Mouse (Mus musculus): ENCODE results near the gene Ffar3. TPM values are rescaled to one million over a fixed set of nuclear protein-coding genes. Genes with fewer than 3 reads are reported as not detected.

Gene Ffar3
- polyA plus RNA-seq, 1 experiment from 2014 or later, result not detected

- Histone ChIP-seq H3K36me3 (ENCODE audit: control insufficient read depth, insufficient read depth, low read length) (no peaks in the 10 kb centered on the region), H3K9ac (ENCODE audit: low read length) (no peak overlapping the region), H3K9me3 (ENCODE audit: control insufficient read depth, low read length) (no peaks in the 10 kb centered on the region), H3K27ac (ENCODE audit: low read depth, low read length) (no peak overlapping the region), H3K4me1 (ENCODE audit: control insufficient read depth, insufficient read depth, low read length) (no peaks in the 10 kb centered on the region), H3K4me3 (ENCODE audit: low read depth, low read length) (no peak overlapping the region), H3K27me3 (ENCODE audit: control insufficient read depth, insufficient read depth, low read length) (no peaks in the 10 kb centered on the region), H3K4me2 (ENCODE audit: low read depth) (no peak overlapping the region)
- DNase-seq (ENCODE audit: low spot score), result no peak
- no peak for ATAC-seq (ENCODE audit: insufficient read depth, low FRiP score, low TSS enrichment)
- 77% methylated on average over 1 of the region's 1 CpGs for WGBS
These were observed 1.8 kb upstream of the Ffar3 start for GRCm38 (mm10) chr7:30857746-30858145.

- ATAC-seq (ENCODE audit: insufficient read depth, low FRiP score, low TSS enrichment), result no peak
- no peak for DNase-seq (ENCODE audit: low spot score)
- H3K9ac ChIP-seq (ENCODE audit: low read length), result no peak overlapping the region
- H3K4me3 ChIP-seq (ENCODE audit: low read depth, low read length), result no peak overlapping the region
- WGBS, result 79% methylated on average over 1 of the region's 1 CpGs
- no peaks in the 10 kb centered on the region for H3K9me3 ChIP-seq (ENCODE audit: control insufficient read depth, low read length)
- no peaks in the 10 kb centered on the region for H3K4me1 ChIP-seq (ENCODE audit: control insufficient read depth, insufficient read depth, low read length)
- H3K4me2 ChIP-seq (ENCODE audit: low read depth), result no peak overlapping the region
- H3K27me3 ChIP-seq (ENCODE audit: control insufficient read depth, insufficient read depth, low read length), result no peaks in the 10 kb centered on the region
- H3K36me3 ChIP-seq (ENCODE audit: control insufficient read depth, insufficient read depth, low read length), result no peaks in the 10 kb centered on the region
- no peak overlapping the region for H3K27ac ChIP-seq (ENCODE audit: low read depth, low read length)
These were observed 4.6 kb downstream of the Ffar3 start for GRCm38 (mm10) chr7:30851421-30851820.

GRCm38 (mm10) chr7:30847934-30848333 lies 8.0 kb downstream of the Ffar3 start:
- H3K9me3 ChIP-seq (ENCODE audit: control insufficient read depth, low read length), result no peaks in the 10 kb centered on the region
- H3K27ac ChIP-seq (ENCODE audit: low read depth, low read length), result no peak overlapping the region
- DNase-seq (ENCODE audit: low spot score) (no peak), ATAC-seq (ENCODE audit: insufficient read depth, low FRiP score, low TSS enrichment) (no peak)
- H3K4me3 ChIP-seq (ENCODE audit: low read depth, low read length), result no peak overlapping the region
- peaks cover 7% of the 10 kb centered on the region; the same call in 1 of the 2 replicates for H3K4me1 ChIP-seq (ENCODE audit: control insufficient read depth, insufficient read depth, low read length)
- no peaks in the 10 kb centered on the region for H3K36me3 ChIP-seq (ENCODE audit: control insufficient read depth, insufficient read depth, low read length)
- WGBS, result 75% methylated on average over 6 of the region's 6 CpGs
- H3K9ac ChIP-seq (ENCODE audit: low read length), result no peak overlapping the region
- H3K27me3 ChIP-seq (ENCODE audit: control insufficient read depth, insufficient read depth, low read length), result no peaks in the 10 kb centered on the region
- no peak overlapping the region for H3K4me2 ChIP-seq (ENCODE audit: low read depth)

GRCm38 (mm10) chr7:30847386-30847785 lies 8.6 kb downstream of the Ffar3 start:
- no peaks in the 10 kb centered on the region for H3K36me3 ChIP-seq (ENCODE audit: control insufficient read depth, insufficient read depth, low read length)
- peaks cover 7% of the 10 kb centered on the region; the same call in 1 of the 2 replicates for H3K4me1 ChIP-seq (ENCODE audit: control insufficient read depth, insufficient read depth, low read length)
- no peak overlapping the region for H3K9ac ChIP-seq (ENCODE audit: low read length)
- H3K27me3 ChIP-seq (ENCODE audit: control insufficient read depth, insufficient read depth, low read length), result no peaks in the 10 kb centered on the region
- no peak overlapping the region for H3K4me3 ChIP-seq (ENCODE audit: low read depth, low read length)
- no peak overlapping the region for H3K4me2 ChIP-seq (ENCODE audit: low read depth)
- no peak overlapping the region for H3K27ac ChIP-seq (ENCODE audit: low read depth, low read length)
- no peaks in the 10 kb centered on the region for H3K9me3 ChIP-seq (ENCODE audit: control insufficient read depth, low read length)
- 80% methylated on average over 5 of the region's 5 CpGs for WGBS
- ATAC-seq (ENCODE audit: insufficient read depth, low FRiP score, low TSS enrichment), result no peak
- DNase-seq (ENCODE audit: low spot score), result no peak

GRCm38 (mm10) chr7:30846505-30847053 lies 9.4 kb downstream of the Ffar3 start:
- Histone ChIP-seq H3K9me3 (ENCODE audit: control insufficient read depth, low read length) (no peaks in the 10 kb centered on the region), H3K4me2 (ENCODE audit: low read depth) (no peak overlapping the region), H3K27me3 (ENCODE audit: control insufficient read depth, insufficient read depth, low read length) (no peaks in the 10 kb centered on the region), H3K36me3 (ENCODE audit: control insufficient read depth, insufficient read depth, low read length) (no peaks in the 10 kb centered on the region), H3K4me1 (ENCODE audit: control insufficient read depth, insufficient read depth, low read length) (peaks cover 7% of the 10 kb centered on the region; the same call in 1 of the 2 replicates), H3K4me3 (ENCODE audit: low read depth, low read length) (no peak overlapping the region), H3K9ac (ENCODE audit: low read length) (no peak overlapping the region), H3K27ac (ENCODE audit: low read depth, low read length) (no peak overlapping the region)
- WGBS, result 73% methylated on average over 2 of the region's 2 CpGs
- no peak for ATAC-seq (ENCODE audit: insufficient read depth, low FRiP score, low TSS enrichment)
- DNase-seq (ENCODE audit: low spot score), result no peak

- WGBS, result 25% methylated on average over 7 of the region's 7 CpGs
- DNase-seq (ENCODE audit: low spot score) (no peak), ATAC-seq (ENCODE audit: insufficient read depth, low FRiP score, low TSS enrichment) (peak; percentile 69)
- Histone ChIP-seq H3K27me3 (ENCODE audit: control insufficient read depth, insufficient read depth, low read length) (no peaks in the 10 kb centered on the region), H3K36me3 (ENCODE audit: control insufficient read depth, insufficient read depth, low read length) (no peaks in the 10 kb centered on the region), H3K4me3 (ENCODE audit: low read depth, low read length) (no peak overlapping the region), H3K4me1 (ENCODE audit: control insufficient read depth, insufficient read depth, low read length) (peaks cover 7% of the 10 kb centered on the region; the same call in 1 of the 2 replicates), H3K4me2 (ENCODE audit: low read depth) (no peak overlapping the region), H3K9ac (ENCODE audit: low read length) (no peak overlapping the region), H3K9me3 (ENCODE audit: control insufficient read depth, low read length) (no peaks in the 10 kb centered on the region), H3K27ac (ENCODE audit: low read depth, low read length) (no peak overlapping the region)
These were observed 11.2 kb downstream of the Ffar3 start for GRCm38 (mm10) chr7:30844676-30845297.

- Histone ChIP-seq H3K27me3 (ENCODE audit: control insufficient read depth, insufficient read depth, low read length) (no peaks in the 10 kb centered on the region), H3K27ac (ENCODE audit: low read depth, low read length) (no peak overlapping the region), H3K9ac (ENCODE audit: low read length) (no peak overlapping the region), H3K9me3 (ENCODE audit: control insufficient read depth, low read length) (no peaks in the 10 kb centered on the region), H3K4me3 (ENCODE audit: low read depth, low read length) (no peak overlapping the region), H3K4me2 (ENCODE audit: low read depth) (no peak overlapping the region), H3K36me3 (ENCODE audit: control insufficient read depth, insufficient read depth, low read length) (no peaks in the 10 kb centered on the region), H3K4me1 (ENCODE audit: control insufficient read depth, insufficient read depth, low read length) (peaks cover 7% of the 10 kb centered on the region; the same call in 1 of the 2 replicates)
- DNase-seq (ENCODE audit: low spot score) (no peak), ATAC-seq (ENCODE audit: insufficient read depth, low FRiP score, low TSS enrichment) (no peak)
- 82% methylated on average over 5 of the region's 5 CpGs for WGBS
These were observed 13.9 kb downstream of the Ffar3 start for GRCm38 (mm10) chr7:30842092-30842491.

- WGBS, result 79% methylated on average over 4 of the region's 4 CpGs
- H3K27me3 ChIP-seq (ENCODE audit: control insufficient read depth, insufficient read depth, low read length), result no peaks in the 10 kb centered on the region
- no peak overlapping the region for H3K27ac ChIP-seq (ENCODE audit: low read depth, low read length)
These were observed 14.6 kb downstream of the Ffar3 start for GRCm38 (mm10) chr7:30841379-30841778.

GRCm38 (mm10) chr7:30840306-30840705 lies 15.7 kb downstream of the Ffar3 start:
- no peak overlapping the region for H3K4me2 ChIP-seq (ENCODE audit: low read depth)
- no peaks in the 10 kb centered on the region for H3K27me3 ChIP-seq (ENCODE audit: control insufficient read depth, insufficient read depth, low read length)
- no peaks in the 10 kb centered on the region for H3K36me3 ChIP-seq (ENCODE audit: control insufficient read depth, insufficient read depth, low read length)
- WGBS, result 79% methylated on average over 3 of the region's 3 CpGs
- ATAC-seq (ENCODE audit: insufficient read depth, low FRiP score, low TSS enrichment), result no peak
- peaks cover 7% of the 10 kb centered on the region; the same call in 1 of the 2 replicates for H3K4me1 ChIP-seq (ENCODE audit: control insufficient read depth, insufficient read depth, low read length)
- no peak overlapping the region for H3K9ac ChIP-seq (ENCODE audit: low read length)
- no peak for DNase-seq (ENCODE audit: low spot score)
- H3K4me3 ChIP-seq (ENCODE audit: low read depth, low read length), result no peak overlapping the region
- H3K9me3 ChIP-seq (ENCODE audit: control insufficient read depth, low read length), result no peaks in the 10 kb centered on the region
- H3K27ac ChIP-seq (ENCODE audit: low read depth, low read length), result no peak overlapping the region

More at GRCm38 (mm10) chr7:30841379-30841778, 14.6 kb downstream of the Ffar3 start:
- DNase-seq (ENCODE audit: low spot score) (no peak), ATAC-seq (ENCODE audit: insufficient read depth, low FRiP score, low TSS enrichment) (no peak)
- Histone ChIP-seq H3K4me2 (ENCODE audit: low read depth) (no peak overlapping the region), H3K9ac (ENCODE audit: low read length) (no peak overlapping the region), H3K4me3 (ENCODE audit: low read depth, low read length) (no peak overlapping the region), H3K4me1 (ENCODE audit: control insufficient read depth, insufficient read depth, low read length) (peaks cover 7% of the 10 kb centered on the region; the same call in 1 of the 2 replicates), H3K9me3 (ENCODE audit: control insufficient read depth, low read length) (no peaks in the 10 kb centered on the region), H3K36me3 (ENCODE audit: control insufficient read depth, insufficient read depth, low read length) (no peaks in the 10 kb centered on the region)
